Mouse (Mus musculus): ENCODE data around the gene Olfr1513. TPM values are rescaled to one million over a fixed set of nuclear protein-coding genes. Genes with fewer than 3 reads are reported as not detected.
A peak's percentile ranks its signal among the peaks of the same experiment; 100 is the strongest.
"Not testable (repeated sequence)": the region's sequence is repeated elsewhere in the genome, so short reads cannot be mapped to it uniquely, and the experiment has no call there.

The Olfr1513 gene
- total RNA-seq (2021) = not detected

GRCm38 (mm10) chr14:52356308-52356707 is at the start of gene Olfr1513:
TSS of gene Olfr1513 (minus strand) at chr14:52356408.
- DNase-seq = no peak

- DNase-seq = no peak
Observed at GRCm38 (mm10) chr14:52397279-52397678, 41.1 kb upstream of the Olfr1513 start, which contains the start of gene Olfr1511. TSS of gene Olfr1511 (minus strand) at chr14:52397379.

GRCm38 (mm10) chr14:52390084-52390848 is 34.1 kb upstream of the Olfr1513 start:
- not testable (repeated sequence) for DNase-seq

- no peak for DNase-seq
Observed at GRCm38 (mm10) chr14:52379068-52379467, 22.9 kb upstream of the Olfr1513 start, which contains the start of gene Olfr1512. TSS of gene Olfr1512 (minus strand) at chr14:52379168.

GRCm38 (mm10) chr14:52368741-52369140 is 12.5 kb upstream of the Olfr1513 start:
- DNase-seq = no peak

- DNase-seq = no peak
Observed at GRCm38 (mm10) chr14:52339512-52339852, 16.7 kb downstream of the Olfr1513 start.

- DNase-seq = peak; percentile 70
Observed at GRCm38 (mm10) chr14:52338751-52339511, 17.3 kb downstream of the Olfr1513 start.

- no peak for DNase-seq
Observed at GRCm38 (mm10) chr14:52332171-52332570, 24.0 kb downstream of the Olfr1513 start.

GRCm38 (mm10) chr14:52331069-52331750 is 25.0 kb downstream of the Olfr1513 start:
- no peak for DNase-seq

GRCm38 (mm10) chr14:52327910-52328812 is 28.0 kb downstream of the Olfr1513 start, which contains the start of gene Sall2:
TSS of gene Sall2 (minus strand) at chr14:52328762.
- DNase-seq = no peak

- DNase-seq = no peak
Observed at GRCm38 (mm10) chr14:52327375-52327901, 28.8 kb downstream of the Olfr1513 start.

GRCm38 (mm10) chr14:52325890-52326289 is 30.3 kb downstream of the Olfr1513 start:
- DNase-seq = no peak

- no peak for DNase-seq
Observed at GRCm38 (mm10) chr14:52319361-52319760, 36.8 kb downstream of the Olfr1513 start.

GRCm38 (mm10) chr14:52316441-52317225 is 39.6 kb downstream of the Olfr1513 start:
- DNase-seq = no peak

- DNase-seq = peak; percentile 72
Observed at GRCm38 (mm10) chr14:52315792-52316440, 40.3 kb downstream of the Olfr1513 start.

- no peak for DNase-seq
Observed at GRCm38 (mm10) chr14:52315283-52315780, 40.9 kb downstream of the Olfr1513 start.

GRCm38 (mm10) chr14:52314808-52315150 is 41.4 kb downstream of the Olfr1513 start:
- no peak for DNase-seq

GRCm38 (mm10) chr14:52313931-52314807 is 42.0 kb downstream of the Olfr1513 start:
- DNase-seq = no peak

GRCm38 (mm10) chr14:52310906-52311305 is 45.3 kb downstream of the Olfr1513 start:
- no peak for DNase-seq

Data from heart, postnatal 4 days (tissue).